Comparison of ENCODE assay signal across 19 mouse cellular contexts in the genomic region with DNA sequence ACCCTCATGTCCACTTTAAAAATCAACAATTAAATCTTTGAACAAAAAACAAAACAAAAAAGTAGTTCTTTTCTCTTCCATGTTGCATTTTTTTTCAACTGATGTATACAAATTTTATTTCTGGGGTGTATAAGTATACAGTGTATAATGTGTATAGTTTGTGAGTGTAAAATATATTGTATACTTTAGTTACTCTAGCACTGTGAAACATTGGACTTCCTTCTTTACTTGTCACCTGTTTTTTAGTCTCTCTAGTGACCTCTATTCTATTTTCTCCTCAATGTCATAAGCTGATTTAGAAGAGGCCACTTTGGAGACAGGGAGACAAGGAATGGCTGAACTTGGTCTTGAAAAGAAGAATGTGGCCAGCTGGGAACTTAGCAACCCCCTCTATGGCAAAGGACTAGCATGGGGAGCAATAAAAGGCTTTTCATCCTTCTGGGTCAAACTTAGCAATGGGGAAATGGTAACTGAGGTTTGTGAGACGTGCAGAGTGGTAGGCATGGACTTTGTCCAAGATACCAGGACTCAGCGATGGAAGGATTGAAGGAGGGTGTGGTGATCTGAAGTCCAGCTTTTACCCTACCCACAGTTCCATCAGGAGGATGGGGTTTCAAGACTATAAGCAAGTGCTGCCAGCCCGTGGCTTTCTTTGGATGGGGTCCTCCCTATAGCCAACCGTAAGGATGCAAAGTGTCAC.
"Had no signal": no experiment of that assay in that cellular context is flagged by ENCODE, and none has a peak within 500 bp of the region (broad histone marks: within the 10 kb centered on the region; RNA-seq: fewer than 3 reads in every experiment).

No protein-coding gene starts in this region.

- H3K4me1 ChIP-seq: liver, embryonic 12.5 days; liver, embryonic 15.5 days; midbrain, embryonic 10.5 days had no signal

- H3K27ac ChIP-seq: kidney, postnatal 0 days; layer of hippocampus, adult 2 months; limb, embryonic 12.5 days; liver, embryonic 12.5 days; liver, embryonic 15.5 days; macrophage; midbrain, embryonic 10.5 days; midbrain, embryonic 13.5 days had no signal

- H3K4me3 ChIP-seq: layer of hippocampus, adult 2 months; limb, embryonic 12.5 days; liver, embryonic 12.5 days; liver, embryonic 15.5 days; megakaryocyte, embryonic 14.5 days; midbrain, embryonic 10.5 days; midbrain, embryonic 13.5 days had no signal

- DNase-seq: kidney, adult 2 months; kidney, postnatal 25 days; layer of hippocampus, adult 9-11 months; liver; lung, adult 18-20 months; right cerebral cortex, postnatal 14 days; right cerebral cortex, postnatal 4 days; thymus, postnatal 25 days had no signal

- H3K4me2 ChIP-seq: limb, embryonic 12.5 days; liver, embryonic 12.5 days; liver, embryonic 15.5 days; midbrain, embryonic 13.5 days had no signal

- H3K9ac ChIP-seq: limb, embryonic 12.5 days; liver, embryonic 12.5 days; liver, embryonic 15.5 days; midbrain, embryonic 13.5 days had no signal

- H3K27me3 ChIP-seq: limb, embryonic 12.5 days; liver, embryonic 12.5 days; liver, embryonic 15.5 days; midbrain, embryonic 13.5 days had no signal

- H3K36me3 ChIP-seq: liver, embryonic 12.5 days; liver, embryonic 15.5 days; midbrain, embryonic 10.5 days; midbrain, embryonic 13.5 days had no signal

- ATAC-seq: inflammation-experienced regulatory T-cells, adult 6 months; liver, embryonic 12.5 days; midbrain, embryonic 13.5 days; midbrain, embryonic 16.5 days had no signal

- H3K9me3 ChIP-seq: limb, embryonic 12.5 days; liver, embryonic 12.5 days; liver, embryonic 15.5 days; megakaryocyte, embryonic 14.5 days; midbrain, embryonic 10.5 days; midbrain, embryonic 13.5 days had no signal
